Mouse (Mus musculus) adrenal gland, postnatal 10 days (tissue): ENCODE measurements around the gene Bcl2l13. TPM values are rescaled to one million over a fixed set of nuclear protein-coding genes. Genes with fewer than 3 reads are reported as not detected.
"Not testable (repeated sequence)": the region's sequence is repeated elsewhere in the genome, so short reads cannot be mapped to it uniquely, and the experiment has no call there.

Source experiments
- DNase-seq: peaks from one replicate; pipeline ENCODE4 v3.0.0; 2021; ENCODE audit warnings: mixed read lengths
- total RNA-seq, 2 experiments: library from RNA; stranded (reverse); gene quantifications; 2 replicates each; pipeline ENCODE4 v1.2.3; 2021

Bcl2l13 gene
- total RNA-seq, 2 experiments from 2014 or later: 91.5 to 95.8 TPM

DNA sequence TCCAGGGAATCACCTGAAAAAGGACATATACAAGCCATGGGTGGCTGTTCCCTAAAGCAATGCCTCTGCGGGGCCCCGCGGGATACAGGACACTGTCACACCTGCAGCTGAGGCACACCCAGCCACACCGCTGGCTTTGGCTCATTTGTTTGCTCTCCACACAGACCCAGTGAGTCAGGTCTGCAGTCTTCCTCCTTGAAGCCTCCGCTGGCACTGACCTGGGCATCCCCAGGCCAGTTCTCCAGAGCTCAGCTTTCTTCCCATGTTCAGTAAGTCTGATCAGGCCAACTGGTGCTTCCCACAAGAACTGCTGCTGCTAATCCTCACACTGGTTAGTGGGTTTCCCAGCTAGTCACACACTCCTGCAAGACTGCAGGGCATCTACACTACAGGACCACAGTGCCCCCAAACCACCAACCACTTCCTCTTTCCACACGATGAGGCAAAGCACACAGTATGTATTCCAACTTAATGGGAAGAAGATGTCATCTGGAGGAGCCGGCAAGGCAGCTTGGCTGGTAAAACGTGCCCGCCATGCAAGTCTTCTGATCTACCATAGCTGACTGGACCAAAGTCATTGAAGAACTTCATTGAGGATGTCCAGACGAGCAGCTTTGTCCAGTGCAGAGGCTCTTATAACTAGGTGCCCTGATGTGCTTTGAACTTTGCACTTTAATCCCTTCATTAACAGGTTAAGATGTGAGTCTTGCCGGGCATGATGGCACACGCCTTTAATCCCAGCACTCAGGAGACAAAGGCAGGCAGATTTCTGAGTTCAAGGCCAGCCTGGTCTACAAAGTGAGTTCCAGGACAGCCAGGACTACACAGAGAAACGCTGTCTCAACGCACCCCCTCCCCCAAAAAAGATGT lies 66.0 kb downstream of the Bcl2l13 start:
- no peak for DNase-seq

GRCm38 (mm10) chr6:120903450-120903912 lies 67.5 kb downstream of the Bcl2l13 start:
- peak; percentile 48 for DNase-seq

GRCm38 (mm10) chr6:120903961-120904360 lies 67.9 kb downstream of the Bcl2l13 start:
- no peak for DNase-seq

DNA sequence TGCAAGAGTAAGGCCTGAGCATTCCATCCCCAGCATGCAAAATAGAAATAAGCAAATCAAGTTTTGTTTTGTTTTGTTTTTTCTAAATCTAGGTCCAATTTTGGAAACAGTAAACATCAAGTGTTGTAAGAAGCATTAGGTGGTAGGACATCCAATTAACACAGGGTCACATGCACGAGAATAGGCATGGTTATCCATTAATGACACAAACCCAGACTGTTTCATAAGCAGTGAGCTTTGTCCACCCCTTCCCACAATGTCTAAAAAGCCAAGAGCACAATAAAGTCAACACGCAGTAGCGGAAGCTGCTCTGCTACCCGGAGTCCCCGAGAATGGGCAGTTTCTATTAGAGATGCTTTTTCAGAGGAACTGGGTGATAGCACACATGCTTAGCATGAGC lies 69.1 kb downstream of the Bcl2l13 start:
- no peak for DNase-seq

DNA sequence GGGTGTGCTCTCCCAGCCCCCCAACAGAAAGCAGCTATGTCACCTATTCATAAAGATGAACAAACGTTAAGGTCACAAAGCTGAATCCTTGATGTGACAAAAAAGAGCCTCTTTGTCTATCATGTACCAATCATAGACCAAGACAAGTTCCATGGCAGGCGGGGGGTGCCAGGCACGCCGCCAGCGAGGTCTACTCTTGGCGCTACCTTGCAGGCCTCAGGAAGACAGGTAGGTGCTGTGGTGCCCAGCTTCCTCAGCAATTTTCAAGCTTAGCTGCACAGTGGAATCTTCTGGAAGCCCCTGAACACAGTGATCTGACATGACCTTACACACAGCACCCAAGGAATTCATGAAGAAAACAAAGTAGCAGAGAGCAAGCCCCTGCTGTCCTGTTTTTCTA lies 70.5 kb downstream of the Bcl2l13 start:
- no peak for DNase-seq

DNA sequence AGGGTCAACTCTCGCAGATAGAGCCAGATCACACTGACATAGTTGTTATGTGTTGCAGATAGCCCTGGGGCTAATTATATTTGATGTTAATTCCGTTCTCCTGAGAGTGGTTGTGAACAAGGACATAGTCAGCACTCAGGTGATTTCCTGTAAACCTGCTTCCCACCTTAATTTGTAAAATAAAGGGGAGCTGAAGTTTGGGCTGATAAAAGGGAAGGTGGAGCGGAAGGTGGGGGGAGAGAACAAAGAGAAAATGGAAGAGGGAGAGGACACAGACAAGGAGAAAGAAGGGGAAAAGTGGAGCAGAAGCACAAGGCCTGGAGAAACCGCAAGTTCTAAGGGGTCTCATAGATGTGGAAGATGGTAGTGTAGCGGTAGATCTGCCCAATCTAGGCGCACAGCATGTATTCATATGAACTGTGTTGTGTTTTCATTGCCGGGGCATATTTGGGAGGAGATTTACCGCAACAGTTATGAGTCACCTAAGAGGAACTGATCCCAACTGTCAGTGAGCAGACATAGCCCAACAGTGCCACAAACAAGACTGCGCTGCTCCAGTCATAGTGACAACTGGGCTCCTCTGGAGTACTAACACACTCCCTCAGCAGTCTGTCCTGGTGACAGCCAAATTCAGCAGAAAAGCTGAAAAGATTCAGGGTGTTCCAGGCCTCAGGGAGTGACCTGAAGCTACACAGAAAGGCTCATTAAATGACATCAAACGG lies 72.0 kb downstream of the Bcl2l13 start:
- not testable (repeated sequence) for DNase-seq

DNA sequence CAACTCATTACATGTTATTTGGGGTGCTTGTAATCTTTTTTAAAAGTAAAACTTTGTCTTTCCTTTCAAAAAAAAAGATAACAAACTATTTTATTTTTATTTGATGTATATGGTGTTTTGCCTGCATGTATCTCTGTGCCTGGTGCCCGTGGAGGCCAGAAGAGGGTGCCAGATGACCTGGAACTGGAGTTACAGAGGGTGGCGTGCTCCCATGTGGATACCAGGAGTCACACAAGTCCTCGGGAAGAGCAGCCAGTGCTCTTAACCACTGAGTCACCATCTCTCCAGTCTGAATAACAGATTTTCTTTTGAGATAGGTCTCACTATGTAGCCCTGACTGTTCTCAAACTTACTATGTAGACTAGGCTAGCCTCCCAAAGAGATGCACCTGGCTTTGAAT lies 73.5 kb downstream of the Bcl2l13 start:
- DNase-seq: no peak

GRCm38 (mm10) chr6:120911213-120912007 lies 75.4 kb downstream of the Bcl2l13 start:
- peak; percentile 59 for DNase-seq

- peak; percentile 30 for DNase-seq
These were observed 76.9 kb downstream of the Bcl2l13 start for GRCm38 (mm10) chr6:120912931-120913330.

DNA sequence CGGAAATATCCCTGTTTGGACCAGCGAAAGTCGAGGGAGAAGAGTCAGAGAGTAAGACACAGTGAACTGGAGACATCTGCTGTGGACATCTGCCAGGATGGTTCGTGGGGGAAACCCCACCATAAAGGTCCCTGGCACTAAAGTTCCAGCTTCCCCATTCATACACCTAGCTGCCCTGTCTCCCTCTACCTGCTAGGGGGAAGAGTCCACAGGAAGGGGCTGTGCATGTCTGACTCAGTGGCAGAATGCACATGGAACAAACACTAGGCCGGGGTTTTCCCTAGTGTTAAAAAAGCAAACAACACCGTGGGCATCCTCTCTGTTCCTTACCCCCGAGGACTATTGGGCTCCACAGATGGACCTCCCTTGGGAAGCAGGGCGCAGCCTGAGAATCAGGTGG lies 77.8 kb downstream of the Bcl2l13 start:
- DNase-seq: no peak

DNA sequence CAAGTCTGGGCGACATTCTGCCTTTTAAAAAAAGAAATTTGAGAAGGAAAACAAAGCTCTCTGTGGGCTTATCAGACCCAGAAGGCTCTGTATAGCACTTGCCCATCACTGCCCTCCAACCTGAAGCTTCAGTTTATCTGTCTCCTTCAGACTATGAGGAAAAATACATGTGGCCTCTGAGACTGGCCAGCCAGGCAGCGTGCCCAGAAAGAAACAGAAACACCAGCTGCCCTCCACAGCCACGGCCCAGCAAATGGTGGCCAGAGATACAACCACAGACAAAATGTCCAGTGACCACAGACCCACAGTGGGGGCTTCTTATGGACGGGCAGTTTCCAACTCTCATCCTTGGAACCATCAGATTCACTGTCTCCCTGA lies 78.5 kb downstream of the Bcl2l13 start:
- no peak for DNase-seq

DNA sequence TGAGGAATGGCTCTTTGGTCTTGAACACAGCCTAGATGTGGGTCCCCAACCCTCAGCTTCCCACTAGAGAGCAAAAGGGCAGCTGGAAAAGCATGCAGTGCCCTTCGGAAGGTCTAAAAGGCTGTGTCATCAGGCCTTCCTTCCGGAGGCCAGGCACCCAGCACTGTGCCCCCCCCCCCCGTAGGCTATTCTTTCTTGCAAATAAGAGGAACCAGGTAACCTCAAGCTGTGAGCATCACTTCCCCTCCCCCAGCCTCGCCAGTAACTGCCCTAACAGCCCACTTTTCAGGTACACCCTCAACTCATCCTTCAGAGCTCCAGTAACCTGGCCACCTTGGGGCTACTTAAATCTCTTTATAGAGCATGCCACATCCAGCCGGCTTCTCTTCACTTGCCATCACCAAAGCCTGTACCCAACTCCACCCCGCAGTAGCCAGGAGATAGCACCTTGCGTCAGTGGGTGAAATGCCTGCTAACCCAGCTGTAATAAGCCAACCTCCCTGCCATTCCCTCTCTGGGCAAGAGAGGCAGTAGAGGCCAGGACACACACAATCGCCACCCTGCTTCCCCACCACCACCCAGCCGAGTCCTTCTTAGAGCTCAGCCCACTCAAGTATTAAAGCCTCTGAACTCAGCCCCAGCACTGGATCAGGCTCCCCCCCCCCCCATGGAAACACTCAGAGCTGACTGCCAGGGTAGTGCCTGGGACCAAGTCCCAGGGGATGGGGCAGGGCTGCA lies 79.1 kb downstream of the Bcl2l13 start:
- peak; percentile 40 for DNase-seq

DNA sequence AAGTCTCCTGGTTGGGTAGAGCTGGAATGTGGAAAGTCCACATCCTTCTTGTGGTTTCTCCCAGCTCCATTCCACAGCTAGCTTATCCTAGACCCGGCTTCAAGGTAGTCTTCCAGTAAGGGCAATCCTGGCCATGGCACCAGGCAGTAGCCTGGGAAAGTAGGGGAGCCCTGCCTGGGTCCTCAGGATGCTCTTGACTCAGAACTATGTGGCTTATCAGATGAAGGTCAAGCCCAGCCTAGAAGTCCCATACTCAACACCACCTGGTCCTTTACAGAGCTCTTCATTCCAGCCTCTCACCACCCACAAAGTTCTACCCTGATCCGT lies 79.6 kb downstream of the Bcl2l13 start:
- DNase-seq: no peak

- DNase-seq: peak; percentile 96
These were observed 80.3 kb downstream of the Bcl2l13 start, which contains the start of gene Bid for GRCm38 (mm10) chr6:120916074-120916971. Gene Bid, minus strand, starts transcription at chr6:120916853.

- not testable (repeated sequence) for DNase-seq
These were observed 81.2 kb downstream of the Bcl2l13 start for GRCm38 (mm10) chr6:120916972-120917881.

DNA sequence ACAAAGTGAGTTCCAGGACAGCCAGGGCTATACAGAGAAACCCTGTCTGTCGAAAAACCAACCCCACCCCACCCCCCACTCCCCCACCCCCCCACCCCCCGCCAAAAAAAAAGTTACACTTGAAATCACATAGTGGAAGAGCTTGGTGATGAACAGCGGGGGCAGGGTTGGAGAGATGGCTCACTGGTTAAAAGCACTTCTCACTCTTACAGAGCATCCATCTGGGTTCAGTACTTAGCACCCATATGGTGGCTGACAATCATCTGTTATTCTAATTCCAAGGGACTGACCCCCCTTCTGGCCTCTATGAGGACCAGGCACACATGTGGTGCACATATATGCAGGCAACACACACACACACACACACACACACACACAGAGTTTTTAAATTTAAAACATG lies 82.0 kb downstream of the Bcl2l13 start:
- DNase-seq: no peak

DNA sequence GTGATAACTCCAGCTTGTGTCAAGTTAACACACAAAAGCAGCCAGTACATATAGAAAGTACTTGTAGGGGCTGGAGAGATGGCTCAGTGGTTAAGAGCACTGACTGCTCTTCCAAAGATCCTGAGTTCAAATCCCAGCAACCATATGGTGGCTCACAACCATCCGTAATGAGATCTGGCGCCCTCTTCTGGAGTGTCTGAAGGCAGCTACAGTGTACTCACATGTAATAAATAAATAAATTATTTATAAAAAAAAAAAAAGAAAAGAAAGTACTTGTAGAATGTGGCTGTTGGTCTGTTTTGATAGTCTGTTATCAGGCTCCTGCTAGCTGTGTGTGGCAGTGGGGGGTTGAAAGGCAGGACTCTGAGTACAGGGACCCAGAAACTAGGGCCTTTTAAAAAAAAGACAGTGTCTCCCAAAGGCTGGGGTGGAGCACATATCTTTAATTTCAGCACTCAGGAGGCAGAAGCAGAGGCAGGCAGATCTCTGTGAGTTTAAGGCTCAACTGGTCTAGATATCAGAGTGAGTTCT lies 88.8 kb downstream of the Bcl2l13 start:
- DNase-seq: not testable (repeated sequence)

GRCm38 (mm10) chr6:120926880-120927279 lies 90.9 kb downstream of the Bcl2l13 start:
- no peak for DNase-seq

GRCm38 (mm10) chr6:120927765-120928164 lies 91.8 kb downstream of the Bcl2l13 start:
- DNase-seq: peak; percentile 82
